Mouse (Mus musculus) skeletal muscle tissue, adult 2 months (tissue): ENCODE results near the gene Vma21.

ENCODE experiments used
- DNase-seq: peaks from one replicate; pipeline ENCODE4 v3.0.0-alpha.2; 2012; ENCODE audit warnings: low read depth, low spot score

The Vma21 gene

DNA sequence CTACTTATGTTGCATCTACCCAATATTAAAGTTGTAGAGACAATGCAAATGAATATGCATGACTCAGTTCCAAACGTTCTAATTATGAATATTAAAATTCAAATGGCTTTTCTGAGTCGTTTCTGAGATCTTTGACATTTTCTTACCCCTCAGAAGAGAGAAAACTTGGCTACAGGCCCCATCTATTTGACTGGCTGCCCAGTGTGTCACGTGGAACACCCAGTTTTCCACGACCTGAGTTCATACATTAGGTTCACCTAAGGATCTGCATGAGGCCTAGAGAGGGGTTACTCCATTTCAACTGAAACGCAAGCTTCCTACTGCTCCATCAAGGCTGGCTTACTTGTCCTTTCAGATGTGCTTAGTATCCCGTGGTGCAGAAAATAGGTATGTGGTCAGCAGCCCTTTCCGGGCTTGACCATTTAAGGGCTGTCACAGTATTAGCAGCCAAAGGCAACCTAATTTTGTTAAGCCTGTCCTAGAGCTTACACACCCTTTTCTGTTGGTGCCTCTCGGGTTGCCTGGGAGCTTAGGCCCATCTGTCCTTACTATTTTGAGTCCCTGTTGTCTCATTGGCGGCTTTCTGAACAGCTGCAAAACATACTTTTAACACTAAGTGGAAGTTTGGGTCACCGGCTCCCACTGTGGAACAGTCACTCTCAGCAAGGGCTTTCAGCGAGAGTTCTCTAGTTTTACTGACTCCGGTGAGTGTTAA lies at the start of gene Vma21:
Gene Vma21, plus strand, starts transcription at position 294 of the 715 bp plus-strand sequence.
- peak; percentile 71 for DNase-seq

DNA sequence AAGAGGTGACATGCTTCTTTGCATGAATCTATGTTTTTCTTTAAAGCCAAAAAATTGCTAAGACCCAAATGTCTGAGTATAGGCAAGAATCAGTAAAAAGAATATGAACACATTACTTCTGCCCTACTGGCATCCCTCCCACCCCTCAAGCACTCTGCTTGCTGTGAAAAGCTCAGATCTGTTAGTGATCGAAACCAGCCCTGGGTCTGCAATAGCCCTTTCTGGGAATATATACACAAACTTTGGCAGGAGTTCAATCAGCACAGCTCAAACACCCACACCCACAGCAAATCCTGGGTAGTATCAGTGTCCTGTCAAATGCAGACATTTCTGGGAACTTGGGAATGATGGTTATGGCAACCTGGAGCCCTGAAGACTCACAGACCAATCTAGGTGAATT lies 47.8 kb upstream of the Vma21 start:
- DNase-seq = no peak

- DNase-seq = no peak
Observed at GRCm38 (mm10) chrX:71791106-71791505, 24.6 kb upstream of the Vma21 start.

GRCm38 (mm10) chrX:71797766-71798165 lies 18.0 kb upstream of the Vma21 start:
- DNase-seq = no peak

GRCm38 (mm10) chrX:71798883-71799282 lies 16.8 kb upstream of the Vma21 start:
- no peak for DNase-seq

GRCm38 (mm10) chrX:71811966-71812835 lies 3.5 kb upstream of the Vma21 start:
- DNase-seq = no peak

DNA sequence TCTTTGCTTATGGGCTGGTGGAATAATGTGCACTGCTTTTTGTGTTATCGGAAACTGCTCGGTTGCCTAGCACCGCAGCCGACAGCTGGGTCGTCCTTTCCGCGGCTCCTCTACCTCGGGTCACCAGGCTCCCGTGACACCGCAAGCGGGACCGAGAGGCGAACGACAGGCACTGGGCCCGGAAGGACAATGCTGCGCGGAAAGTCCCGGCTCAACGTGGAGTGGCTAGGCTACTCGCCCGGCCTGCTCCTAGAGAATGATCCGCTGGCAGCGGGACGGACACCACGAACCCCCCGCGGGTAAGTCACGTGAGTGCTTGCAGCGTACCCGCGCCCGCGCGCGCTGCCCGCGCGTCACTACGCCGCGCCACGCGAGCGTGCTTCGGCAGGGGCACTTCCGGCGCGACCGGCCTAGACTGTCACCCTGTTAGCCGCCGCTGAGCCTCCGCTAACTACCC lies 705 bp downstream of the Vma21 start:
- DNase-seq = peak; percentile 83

- no peak for DNase-seq
Observed at GRCm38 (mm10) chrX:71816931-71817361, 1.2 kb downstream of the Vma21 start.

DNA sequence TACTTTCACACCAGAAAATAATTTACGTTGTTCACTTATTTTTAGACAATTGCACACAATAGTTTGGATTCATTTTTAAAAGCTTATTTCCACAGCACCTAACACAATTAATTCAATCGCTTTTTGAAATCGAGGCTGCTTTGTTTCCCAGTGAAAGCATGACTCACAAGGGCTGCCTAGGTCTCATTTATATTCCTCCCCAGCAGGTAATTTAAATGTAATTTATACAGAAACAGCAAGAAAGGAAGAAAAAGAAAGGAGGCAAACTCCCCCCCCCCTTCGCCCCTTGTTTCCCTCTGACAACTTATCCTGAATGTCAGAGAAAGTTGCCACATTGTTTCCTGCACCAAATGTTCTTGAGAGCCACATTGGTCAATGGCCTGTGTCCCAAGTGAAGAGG lies 23.2 kb downstream of the Vma21 start:
- no peak for DNase-seq

DNA sequence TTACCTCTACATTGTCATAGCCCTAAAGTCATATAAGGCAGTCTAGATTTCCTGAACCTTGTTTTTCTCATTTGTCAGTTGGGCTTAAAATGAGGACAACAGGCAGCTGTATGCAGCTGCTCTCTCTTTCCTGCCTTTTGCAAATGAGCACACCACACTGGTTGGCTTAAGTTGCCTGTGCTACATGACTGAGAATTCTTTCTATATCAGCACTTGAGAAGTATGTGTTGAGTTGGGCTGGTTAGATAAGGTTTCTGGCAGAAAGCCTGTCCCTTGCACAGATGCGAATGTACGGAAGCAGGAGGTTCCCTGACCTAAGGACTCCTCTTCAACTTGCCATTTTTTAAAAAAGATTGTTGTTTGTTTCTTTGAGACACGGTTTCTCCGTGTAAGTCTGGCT lies 31.0 kb downstream of the Vma21 start:
- no peak for DNase-seq

- DNase-seq = no peak
Observed at GRCm38 (mm10) chrX:71853798-71854197, 38.1 kb downstream of the Vma21 start.
